Mouse (Mus musculus): Measurements from ENCODE around the gene Vasp. TPM values are rescaled to one million over a fixed set of nuclear protein-coding genes. Genes with fewer than 3 reads are reported as not detected.

Gene Vasp
- polyA plus RNA-seq, 1 experiment from 2014 or later = 73.8 TPM

GRCm38 (mm10) chr7:19302264-19303045 is 30.8 kb upstream of the Vasp start:
- Histone ChIP-seq H3K27me3 (peaks cover 61% of the 10 kb centered on the region), H3K27ac (no peak overlapping the region), H3K36me3 (no peaks in the 10 kb centered on the region), H3K4me3 (peak overlapping the region; percentile 49; the same call in 1 of the 2 replicates), H3K9ac (no peak overlapping the region), H3K4me1 (peaks cover 34% of the 10 kb centered on the region), H3K4me2 (no peak overlapping the region), H3K9me3 (no peaks in the 10 kb centered on the region)
- ATAC-seq (ENCODE audit: insufficient number of reproducible peaks, low FRiP score, low TSS enrichment, low read depth) = no peak
- WGBS = 46% methylated on average over 13 of the region's 13 CpGs

GRCm38 (mm10) chr7:19301461-19302263 is 30.0 kb upstream of the Vasp start:
- H3K4me1 ChIP-seq = peaks cover 32% of the 10 kb centered on the region
- 12% methylated on average over 16 of the region's 16 CpGs for whole genome bisulfite sequencing
- peak overlapping the region; percentile 49 for H3K4me3 ChIP-seq
- peaks cover 53% of the 10 kb centered on the region for H3K27me3 ChIP-seq
- peak overlapping the region; percentile 41 for H3K4me2 ChIP-seq
- ATAC-seq (ENCODE audit: insufficient number of reproducible peaks, low FRiP score, low TSS enrichment, low read depth) = no peak
- no peak overlapping the region for H3K9ac ChIP-seq
- no peak overlapping the region for H3K27ac ChIP-seq
- no peaks in the 10 kb centered on the region for H3K36me3 ChIP-seq
- no peaks in the 10 kb centered on the region for H3K9me3 ChIP-seq

GRCm38 (mm10) chr7:19300501-19301421 is 29.1 kb upstream of the Vasp start:
- Histone ChIP-seq H3K27ac (no peak overlapping the region), H3K4me3 (peak overlapping the region; percentile 49), H3K9ac (no peak overlapping the region), H3K4me2 (peak overlapping the region; percentile 41), H3K9me3 (no peaks in the 10 kb centered on the region), H3K36me3 (no peaks in the 10 kb centered on the region), H3K4me1 (peaks cover 32% of the 10 kb centered on the region), H3K27me3 (peaks cover 44% of the 10 kb centered on the region)
- under 1% methylated on average over 29 of the region's 29 CpGs for WGBS
- peak; percentile 81 for ATAC-seq (ENCODE audit: insufficient number of reproducible peaks, low FRiP score, low TSS enrichment, low read depth)

GRCm38 (mm10) chr7:19299194-19299593 is 27.6 kb upstream of the Vasp start:
- no peak overlapping the region for H3K9ac ChIP-seq
- H3K4me1 ChIP-seq = peaks cover 23% of the 10 kb centered on the region
- no peak overlapping the region for H3K4me2 ChIP-seq
- no peaks in the 10 kb centered on the region for H3K36me3 ChIP-seq
- peaks cover 29% of the 10 kb centered on the region for H3K27me3 ChIP-seq
- H3K9me3 ChIP-seq = no peaks in the 10 kb centered on the region
- 23% methylated on average over 3 of the region's 3 CpGs for WGBS
- H3K4me3 ChIP-seq = no peak overlapping the region
- ATAC-seq (ENCODE audit: insufficient number of reproducible peaks, low FRiP score, low TSS enrichment, low read depth) = no peak
- H3K27ac ChIP-seq = no peak overlapping the region

GRCm38 (mm10) chr7:19297794-19298193 is 26.2 kb upstream of the Vasp start:
- Histone ChIP-seq H3K36me3 (no peaks in the 10 kb centered on the region), H3K4me1 (peaks cover 15% of the 10 kb centered on the region), H3K4me2 (no peak overlapping the region), H3K27me3 (peaks cover 15% of the 10 kb centered on the region), H3K27ac (no peak overlapping the region), H3K9ac (no peak overlapping the region), H3K9me3 (no peaks in the 10 kb centered on the region), H3K4me3 (no peak overlapping the region)
- ATAC-seq (ENCODE audit: insufficient number of reproducible peaks, low FRiP score, low TSS enrichment, low read depth) = no peak
- 91% methylated on average over 5 of the region's 5 CpGs for WGBS

- no peak overlapping the region for H3K9ac ChIP-seq
- peaks cover 7% of the 10 kb centered on the region for H3K27me3 ChIP-seq
- H3K36me3 ChIP-seq = no peaks in the 10 kb centered on the region
- 88% methylated on average over 6 of the region's 6 CpGs for WGBS
- no peak for ATAC-seq (ENCODE audit: insufficient number of reproducible peaks, low FRiP score, low TSS enrichment, low read depth)
- no peaks in the 10 kb centered on the region for H3K9me3 ChIP-seq
- no peak overlapping the region for H3K27ac ChIP-seq
- H3K4me1 ChIP-seq = peaks cover 14% of the 10 kb centered on the region
- no peak overlapping the region for H3K4me2 ChIP-seq
- no peak overlapping the region for H3K4me3 ChIP-seq
These were observed 25.4 kb upstream of the Vasp start for GRCm38 (mm10) chr7:19297034-19297433.

- H3K9me3 ChIP-seq = no peaks in the 10 kb centered on the region
- peak; percentile 74 for ATAC-seq (ENCODE audit: insufficient number of reproducible peaks, low FRiP score, low TSS enrichment, low read depth)
- H3K4me2 ChIP-seq = peak overlapping the region; percentile 63
- H3K9ac ChIP-seq = 0 out of 2 replicates have a peak overlapping the region, but pooled peaks have one; percentile 35
- H3K27me3 ChIP-seq = no peaks in the 10 kb centered on the region
- WGBS = 13% methylated on average over 21 of the region's 22 CpGs
- no peaks in the 10 kb centered on the region for H3K36me3 ChIP-seq
- H3K27ac ChIP-seq = no peak overlapping the region
- peaks cover 18% of the 10 kb centered on the region for H3K4me1 ChIP-seq
- peak overlapping the region; percentile 40 for H3K4me3 ChIP-seq
These were observed 24.0 kb upstream of the Vasp start for GRCm38 (mm10) chr7:19295503-19296185.

- Histone ChIP-seq H3K4me3 (peak overlapping the region; percentile 37), H3K9ac (peak overlapping the region; percentile 20; the same call in 1 of the 2 replicates), H3K9me3 (no peaks in the 10 kb centered on the region), H3K27ac (peak overlapping the region; percentile 71), H3K4me1 (peaks cover 15% of the 10 kb centered on the region), H3K27me3 (no peaks in the 10 kb centered on the region), H3K4me2 (peak overlapping the region; percentile 48), H3K36me3 (no peaks in the 10 kb centered on the region)
- WGBS = 2% methylated on average over 20 of the region's 20 CpGs
- ATAC-seq (ENCODE audit: insufficient number of reproducible peaks, low FRiP score, low TSS enrichment, low read depth) = peak; percentile 41; the same call in 1 of the 2 replicates
These were observed 19.5 kb upstream of the Vasp start for GRCm38 (mm10) chr7:19290969-19291596.

GRCm38 (mm10) chr7:19284763-19285162 is 13.1 kb upstream of the Vasp start:
- Histone ChIP-seq H3K4me2 (no peak overlapping the region), H3K36me3 (no peaks in the 10 kb centered on the region), H3K4me3 (no peak overlapping the region), H3K9me3 (no peaks in the 10 kb centered on the region), H3K9ac (no peak overlapping the region), H3K27ac (no peak overlapping the region), H3K4me1 (peaks cover 14% of the 10 kb centered on the region), H3K27me3 (peaks cover 38% of the 10 kb centered on the region)
- no peak for ATAC-seq (ENCODE audit: insufficient number of reproducible peaks, low FRiP score, low TSS enrichment, low read depth)
- 27% methylated on average over 4 of the region's 4 CpGs for WGBS

GRCm38 (mm10) chr7:19283406-19283804 is 11.8 kb upstream of the Vasp start:
- peak overlapping the region; percentile 100; the same call in 1 of the 2 replicates for H3K4me2 ChIP-seq
- peaks cover 23% of the 10 kb centered on the region for H3K4me1 ChIP-seq
- H3K4me3 ChIP-seq = no peak overlapping the region
- no peak for ATAC-seq (ENCODE audit: insufficient number of reproducible peaks, low FRiP score, low TSS enrichment, low read depth)
- H3K9ac ChIP-seq = no peak overlapping the region
- WGBS = 33% methylated on average over 14 of the region's 14 CpGs
- H3K27ac ChIP-seq = no peak overlapping the region
- no peaks in the 10 kb centered on the region for H3K36me3 ChIP-seq
- H3K9me3 ChIP-seq = no peaks in the 10 kb centered on the region
- peaks cover 52% of the 10 kb centered on the region for H3K27me3 ChIP-seq

Measured in limb, embryonic 15.5 days (tissue).